Mouse (Mus musculus) forebrain, embryonic 16.5 days (tissue): ENCODE measurements around the gene Deaf1. TPM values are rescaled to one million over a fixed set of nuclear protein-coding genes. Genes with fewer than 3 reads are reported as not detected.

Experiments
- ATAC-seq: fragments of 200-750 bp; cut with Nextera tagmentation; 2 replicates; pipeline ENCODE4 v1.8.0; 2017; ENCODE audit warnings: mild to moderate bottlenecking, moderate library complexity
- H3K27ac ChIP-seq: fragments of 300-500 bp; sonication (generic); 2 replicates; pipeline ENCODE4 v1.5.1; 2014; ENCODE audit warnings: low read length, control low read depth
- H3K27me3 ChIP-seq: fragments of 300-500 bp; sonication (generic); replicated peaks from 2 replicates; pipeline ENCODE4 v1.6.1; 2014; ENCODE audit warnings: low read length; ENCODE audit not compliant: control insufficient read depth, insufficient read depth
- H3K36me3 ChIP-seq: fragments of 300-500 bp; sonication (generic); 2 replicates; pipeline ENCODE4 v1.6.1; 2014; ENCODE audit not compliant: control insufficient read depth, insufficient read depth
- H3K4me1 ChIP-seq: fragments of 300-500 bp; sonication (generic); replicated peaks from 2 replicates; pipeline ENCODE4 v1.6.1; 2014; ENCODE audit warnings: low read length; ENCODE audit not compliant: control insufficient read depth, insufficient read depth
- H3K4me2 ChIP-seq: fragments of 300-500 bp; sonication (generic); 2 replicates; pipeline ENCODE4 v1.6.1; 2014; ENCODE audit warnings: mild to moderate bottlenecking, low read length, control low read depth
- H3K4me3 ChIP-seq: fragments of 300-500 bp; sonication (generic); replicated peaks from 2 replicates; pipeline ENCODE4 v1.5.1; 2014; ENCODE audit warnings: mild to moderate bottlenecking, low read length, control low read depth
- H3K9ac ChIP-seq: fragments of 300-500 bp; sonication (generic); replicated peaks from 2 replicates; pipeline ENCODE4 v1.6.1; 2014; ENCODE audit warnings: low read depth, low read length, control low read depth
- H3K9me3 ChIP-seq: fragments of 300-500 bp; sonication (generic); 2 replicates; pipeline ENCODE4 v1.6.1; 2016; ENCODE audit warnings: low read length; ENCODE audit not compliant: control insufficient read depth
- WGBS: fragments of 180-500 bp; shearing (Covaris S2); extraction: QIAGEN DNeasy Blood & Tissue Kit; methylation state at CpG from one replicate; pipeline ENCODE4 v1.1.7; 2014; 5-methylcytosine and 5-hydroxymethylcytosine counted together
- polyA plus RNA-seq: library from polyadenylated mRNA; unstranded; fragments of >200 nt; fragmentation: Nextera tagmentation; extraction: Ambion mirVana; gene quantifications from 2 replicates; pipeline ENCODE4 v1.2.1, GENCODE M21; 2015

Deaf1 gene
- polyA plus RNA-seq, 1 experiment from 2014 or later, result 164 TPM

- Histone ChIP-seq H3K36me3 (peaks cover 55% of the 10 kb centered on the region), H3K4me3 (no peak overlapping the region), H3K27me3 (no peaks in the 10 kb centered on the region), H3K9ac (no peak overlapping the region), H3K9me3 (no peaks in the 10 kb centered on the region), H3K4me1 (no peaks in the 10 kb centered on the region), H3K27ac (no peak overlapping the region), H3K4me2 (no peak overlapping the region)
- 90% methylated on average over 8 of the region's 8 CpGs for WGBS
- no peak for ATAC-seq
Measured at GRCm38 (mm10) chr7:141315076-141315475, 12.4 kb downstream of the Deaf1 start.

GRCm38 (mm10) chr7:141314416-141314815, 13.1 kb downstream of the Deaf1 start:
- Histone ChIP-seq H3K36me3 (peaks cover 58% of the 10 kb centered on the region), H3K9ac (no peak overlapping the region)
- 93% methylated on average over 2 of the region's 2 CpGs for WGBS

GRCm38 (mm10) chr7:141304537-141304936, 23.0 kb downstream of the Deaf1 start:
- WGBS, result 94% methylated on average over 4 of the region's 4 CpGs
- no peak overlapping the region for H3K9ac ChIP-seq
- no peak for ATAC-seq
- H3K4me3 ChIP-seq, result no peak overlapping the region
- H3K36me3 ChIP-seq, result peaks cover 53% of the 10 kb centered on the region
- H3K4me1 ChIP-seq, result no peaks in the 10 kb centered on the region
- H3K27me3 ChIP-seq, result no peaks in the 10 kb centered on the region
- no peak overlapping the region for H3K27ac ChIP-seq
- H3K9me3 ChIP-seq, result no peaks in the 10 kb centered on the region
- H3K4me2 ChIP-seq, result no peak overlapping the region

More at GRCm38 (mm10) chr7:141314416-141314815, 13.1 kb downstream of the Deaf1 start:
- H3K9me3 ChIP-seq, result no peaks in the 10 kb centered on the region
- no peaks in the 10 kb centered on the region for H3K27me3 ChIP-seq
- H3K4me2 ChIP-seq, result no peak overlapping the region
- H3K4me1 ChIP-seq, result no peaks in the 10 kb centered on the region
- no peak overlapping the region for H3K4me3 ChIP-seq
- ATAC-seq, result no peak
- no peak overlapping the region for H3K27ac ChIP-seq

- H3K27ac ChIP-seq, result no peak overlapping the region
- no peak overlapping the region for H3K9ac ChIP-seq
- no peak overlapping the region for H3K4me3 ChIP-seq
- no peak overlapping the region for H3K4me2 ChIP-seq
- no peaks in the 10 kb centered on the region for H3K9me3 ChIP-seq
- ATAC-seq, result no peak
- no peaks in the 10 kb centered on the region for H3K4me1 ChIP-seq
- 80% methylated on average over 1 of the region's 1 CpGs for WGBS
- no peaks in the 10 kb centered on the region for H3K27me3 ChIP-seq
- peaks cover 43% of the 10 kb centered on the region for H3K36me3 ChIP-seq
Measured at GRCm38 (mm10) chr7:141302702-141303268, 24.7 kb downstream of the Deaf1 start.

GRCm38 (mm10) chr7:141301386-141301785, 26.1 kb downstream of the Deaf1 start:
- no peak for ATAC-seq
- Histone ChIP-seq H3K9me3 (no peaks in the 10 kb centered on the region), H3K27me3 (no peaks in the 10 kb centered on the region), H3K9ac (no peak overlapping the region), H3K4me2 (no peak overlapping the region), H3K4me3 (no peak overlapping the region), H3K36me3 (peaks cover 44% of the 10 kb centered on the region), H3K27ac (no peak overlapping the region), H3K4me1 (no peaks in the 10 kb centered on the region)
- WGBS, result 98% methylated on average over 9 of the region's 9 CpGs

- Histone ChIP-seq H3K27ac (no peak overlapping the region), H3K9ac (no peak overlapping the region), H3K4me3 (no peak overlapping the region), H3K27me3 (peaks cover 15% of the 10 kb centered on the region), H3K4me1 (peaks cover 5% of the 10 kb centered on the region), H3K4me2 (no peak overlapping the region), H3K9me3 (no peaks in the 10 kb centered on the region), H3K36me3 (peaks cover 32% of the 10 kb centered on the region)
- WGBS, result 95% methylated on average over 8 of the region's 8 CpGs
- ATAC-seq, result no peak
Measured at GRCm38 (mm10) chr7:141299175-141299574, 28.3 kb downstream of the Deaf1 start.

- H3K9me3 ChIP-seq, result no peaks in the 10 kb centered on the region
- H3K36me3 ChIP-seq, result peaks cover 25% of the 10 kb centered on the region
- H3K27me3 ChIP-seq, result peaks cover 24% of the 10 kb centered on the region
- WGBS, result 90% methylated on average over 3 of the region's 3 CpGs
- no peak overlapping the region for H3K9ac ChIP-seq
- H3K4me1 ChIP-seq, result peaks cover 12% of the 10 kb centered on the region
- ATAC-seq, result no peak
- no peak overlapping the region for H3K4me3 ChIP-seq
- H3K4me2 ChIP-seq, result no peak overlapping the region
- H3K27ac ChIP-seq, result no peak overlapping the region
Measured at GRCm38 (mm10) chr7:141297926-141298650, 29.4 kb downstream of the Deaf1 start.

GRCm38 (mm10) chr7:141294479-141294878, 33.0 kb downstream of the Deaf1 start:
- peak overlapping the region; percentile 38; the same call in 1 of the 2 replicates for H3K4me3 ChIP-seq
- no peak for ATAC-seq
- peaks cover 7% of the 10 kb centered on the region; the same call in 1 of the 2 replicates for H3K36me3 ChIP-seq
- H3K9ac ChIP-seq, result no peak overlapping the region; the same call in 1 of the 2 replicates
- H3K9me3 ChIP-seq, result no peaks in the 10 kb centered on the region
- H3K4me2 ChIP-seq, result peak overlapping the region; percentile 62
- H3K27ac ChIP-seq, result no peak overlapping the region
- peaks cover 20% of the 10 kb centered on the region for H3K4me1 ChIP-seq
- peaks cover 35% of the 10 kb centered on the region for H3K27me3 ChIP-seq
- WGBS, result 6% methylated on average over 22 of the region's 22 CpGs

- Histone ChIP-seq H3K4me3 (peak overlapping the region; percentile 38), H3K9me3 (no peaks in the 10 kb centered on the region), H3K9ac (peak overlapping the region; percentile 46), H3K4me1 (peaks cover 20% of the 10 kb centered on the region), H3K27ac (no peak overlapping the region), H3K36me3 (peaks cover 7% of the 10 kb centered on the region; the same call in 1 of the 2 replicates), H3K27me3 (peaks cover 35% of the 10 kb centered on the region), H3K4me2 (peak overlapping the region; percentile 62)
- ATAC-seq, result no peak
- 1% methylated on average over 50 of the region's 53 CpGs for WGBS
Measured at GRCm38 (mm10) chr7:141293852-141294471, 33.5 kb downstream of the Deaf1 start.
